Mouse (Mus musculus) frontal cortex, adult 2 months (tissue): ENCODE measurements around the gene Ccdc63. TPM values are rescaled to one million over a fixed set of nuclear protein-coding genes. Genes with fewer than 3 reads are reported as not detected.

Experiments used
- polyA plus RNA-seq: library from polyadenylated mRNA; depleted of rRNA; stranded (reverse); fragments of >200 nt; gene quantifications from 2 replicates; pipeline ENCODE4 v1.2.3, GENCODE M21; 2012; rRNA removed

The Ccdc63 gene
- polyA plus RNA-seq, 1 experiment, result 0.42 TPM

Other genes with a start within 250 kb of the Ccdc63 start
- 65.9 and 80.2 TPM in 2 replicates for gene Cux2, start 90.7 kb downstream of the Ccdc63 start, polyA plus RNA-seq
- 1.8 TPM in 2 replicates for gene Myl2, start 39.9 kb downstream of the Ccdc63 start, polyA plus RNA-seq
- gene Ppp1cc, start 17.5 kb upstream of the Ccdc63 start, polyA plus RNA-seq, result 365 and 386 TPM in 2 replicates
- gene Hvcn1, start 66.0 kb upstream of the Ccdc63 start, polyA plus RNA-seq, result 3.4 and 5.9 TPM in 2 replicates
- gene Tctn1, start 123.6 kb upstream of the Ccdc63 start, polyA plus RNA-seq, result 39.5 and 46.5 TPM in 2 replicates
- gene Pptc7, start 143.5 kb upstream of the Ccdc63 start, polyA plus RNA-seq, result 30.5 and 31.4 TPM in 2 replicates
- gene Rad9b, start 213.4 kb upstream of the Ccdc63 start, polyA plus RNA-seq, result 8.7 and 10.8 TPM in 2 replicates
- gene Vps29, start 213.5 kb upstream of the Ccdc63 start, polyA plus RNA-seq, result 188 and 192 TPM in 2 replicates
- gene Gpn3, start 231.1 kb upstream of the Ccdc63 start, polyA plus RNA-seq, result 30.4 and 33.0 TPM in 2 replicates
- 102 TPM in 2 replicates for gene Fam216a, start 231.5 kb upstream of the Ccdc63 start, polyA plus RNA-seq